Mouse (Mus musculus): ENCODE data around the gene Lpcat4.

- no peak for TF ChIP-seq POLR2A (IDR thresholded peaks at IDR 0.05; ENCODE audit: borderline replicate concordance, insufficient read depth, low read length)
- no peak for TF ChIP-seq CTCF (IDR thresholded peaks at IDR 0.05; ENCODE audit: borderline replicate concordance, insufficient read depth, low read depth, low read length)
Measured at GRCm38 (mm10) chr2:112249780-112250453, 10.6 kb downstream of the Lpcat4 start.
